Mouse (Mus musculus): ENCODE data around the gene Cwc27.

- no peak for TF ChIP-seq CTCF (IDR thresholded peaks at IDR 0.05; ENCODE audit: low read depth, low read length)
- no peak for TF ChIP-seq POLR2A (IDR thresholded peaks at IDR 0.05; ENCODE audit: borderline replicate concordance, low read depth, low read length)
Observed at GRCm38 (mm10) chr13:104623130-104623891, 193.6 kb downstream of the Cwc27 start.
